Mouse (Mus musculus): ENCODE data around the gene S100a16.

S100a16 gene

GRCm38 (mm10) chr3:90585595-90585994, 48.5 kb downstream of the S100a16 start:
- peak; percentile 65 to 68 for DNase-seq (ENCODE audit: low spot score in 2 of 2)

- no peak for DNase-seq (ENCODE audit: low spot score in 2 of 2)
Observed at GRCm38 (mm10) chr3:90586016-90586643, 49.1 kb downstream of the S100a16 start.

GRCm38 (mm10) chr3:90586906-90587305, 49.9 kb downstream of the S100a16 start:
- DNase-seq (ENCODE audit: low spot score in 2 of 2): no peak

GRCm38 (mm10) chr3:90587361-90588101, 50.5 kb downstream of the S100a16 start:
- peak; percentile 38 to 66 for DNase-seq (ENCODE audit: low spot score in 2 of 2)

GRCm38 (mm10) chr3:90589390-90589789, 52.3 kb downstream of the S100a16 start:
- DNase-seq (ENCODE audit: low spot score in 2 of 2): no peak

GRCm38 (mm10) chr3:90589947-90590346, 52.9 kb downstream of the S100a16 start, which contains the start of gene S100a2:
Gene S100a2 (plus strand): TSS chr3:90590247.
- no peak for DNase-seq (ENCODE audit: low spot score in 2 of 2)

All from right cerebral cortex, postnatal 36 days (tissue).